Mouse (Mus musculus): ENCODE measurements around the gene Srpk3.

DNA sequence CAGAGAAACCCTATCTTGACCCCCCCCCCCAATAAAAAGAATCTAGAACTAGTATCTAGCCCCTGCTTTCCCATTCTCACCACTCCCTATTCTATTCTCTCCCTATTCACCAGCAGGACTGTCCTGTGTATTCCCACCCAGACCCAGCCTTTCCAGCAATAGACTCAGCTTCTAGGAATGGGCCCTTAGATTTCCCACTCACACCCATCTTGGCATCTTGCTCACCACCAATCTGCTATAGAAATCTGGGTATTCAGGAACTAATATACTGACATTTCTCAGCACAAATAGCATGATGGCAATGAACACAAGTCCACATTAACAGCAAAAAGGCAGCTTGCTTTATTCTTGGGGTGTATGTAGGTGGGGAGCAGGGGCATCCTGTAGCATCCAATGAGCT lies 18.8 kb downstream of the Srpk3 start:
- no peak for TF ChIP-seq CHD2 (IDR thresholded peaks at IDR 0.05; ENCODE audit: low read depth, low read length)
- TF ChIP-seq HCFC1 (IDR thresholded peaks at IDR 0.05; ENCODE audit: borderline replicate concordance, insufficient read depth, low read length): no peak
- no peak for TF ChIP-seq ZC3H11A (IDR thresholded peaks at IDR 0.05; ENCODE audit: borderline replicate concordance, low read depth, low read length)

All from ES-E14 (cell line).